Mouse (Mus musculus) cerebellum, postnatal 25 days (tissue): ENCODE results near the gene Grn.
"Not testable (repeated sequence)": the region's sequence is repeated elsewhere in the genome, so short reads cannot be mapped to it uniquely, and the experiment has no call there.

Source experiments
- DNase-seq, 2 experiments: peaks; one replicate each; pipeline ENCODE4 v3.0.0; 2021; ENCODE audit warnings: mixed read lengths in 2 of 2

Grn gene

GRCm38 (mm10) chr11:102430121-102431017, at the start of gene Grn:
Gene Grn (plus strand): TSS chr11:102430315.
- DNase-seq, result peak; percentile 87 to 92

GRCm38 (mm10) chr11:102381341-102382100, 48.6 kb upstream of the Grn start:
- DNase-seq, result no peak

- no peak for DNase-seq
Measured at GRCm38 (mm10) chr11:102382794-102383193, 47.3 kb upstream of the Grn start.

GRCm38 (mm10) chr11:102383365-102384136, 46.6 kb upstream of the Grn start:
- peak; percentile 48 to 54 for DNase-seq

- peak; percentile 27 to 39 for DNase-seq
Measured at GRCm38 (mm10) chr11:102384418-102384817, 45.7 kb upstream of the Grn start.

- DNase-seq, result no peak
Measured at GRCm38 (mm10) chr11:102385075-102385474, 45.0 kb upstream of the Grn start.

GRCm38 (mm10) chr11:102386121-102386520, 44.0 kb upstream of the Grn start:
- DNase-seq, result no peak

GRCm38 (mm10) chr11:102389436-102389835, 40.7 kb upstream of the Grn start:
- not testable (repeated sequence) for DNase-seq

- peak in 1 of 2 experiments; percentile 56 for DNase-seq
Measured at GRCm38 (mm10) chr11:102392441-102393237, 37.5 kb upstream of the Grn start.

GRCm38 (mm10) chr11:102393238-102393634, 36.9 kb upstream of the Grn start, which contains the start of gene Rundc3a:
Gene Rundc3a (plus strand): TSS chr11:102393403.
- DNase-seq, result peak; percentile 98 to 99

GRCm38 (mm10) chr11:102393719-102394420, 36.2 kb upstream of the Grn start:
- DNase-seq, result peak; percentile 72 to 77

- peak; percentile 61 to 74 for DNase-seq
Measured at GRCm38 (mm10) chr11:102394421-102395124, 35.5 kb upstream of the Grn start.

- DNase-seq, result peak; percentile 54 to 56
Measured at GRCm38 (mm10) chr11:102395250-102395649, 34.9 kb upstream of the Grn start.

GRCm38 (mm10) chr11:102396263-102396662, 33.9 kb upstream of the Grn start:
- peak; percentile 44 to 54 for DNase-seq

GRCm38 (mm10) chr11:102396671-102397141, 33.4 kb upstream of the Grn start:
- peak; percentile 52 to 57 for DNase-seq

GRCm38 (mm10) chr11:102398007-102398825, 31.9 kb upstream of the Grn start:
- DNase-seq, result peak; percentile 65 to 74

- peak; percentile 31 to 55 for DNase-seq
Measured at GRCm38 (mm10) chr11:102399107-102399506, 31.0 kb upstream of the Grn start.

GRCm38 (mm10) chr11:102399610-102400072, 30.5 kb upstream of the Grn start:
- DNase-seq, result peak; percentile 43 to 58

- DNase-seq, result peak; percentile 32 to 50
Measured at GRCm38 (mm10) chr11:102400513-102401084, 29.5 kb upstream of the Grn start.
